8 mouse cellular contexts compared by ENCODE assay signal in the genomic region with DNA sequence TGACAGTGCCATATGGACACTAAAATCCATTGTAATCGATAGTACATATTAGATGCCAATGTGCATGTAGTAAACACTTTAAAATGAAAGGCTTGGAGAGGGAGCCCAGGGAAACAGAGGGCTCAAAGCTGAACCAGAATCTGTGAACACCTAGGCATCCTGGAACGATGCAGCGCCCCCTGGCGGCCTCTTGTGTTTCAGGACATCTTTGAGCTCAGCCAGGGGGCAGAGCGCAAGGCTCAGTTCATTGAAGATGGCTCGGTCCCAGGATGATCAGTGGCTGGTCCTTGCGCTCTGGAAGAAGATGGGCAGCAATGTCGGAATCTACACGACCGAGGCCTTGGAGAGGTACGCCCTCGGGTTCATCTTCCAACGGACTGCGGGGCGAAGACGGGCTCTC. TPM values are rescaled to one million over a fixed set of nuclear protein-coding genes. Genes with fewer than 3 reads are reported as not detected.
DNase-seq lines count a peak whose midpoint lies in the region; ATAC-seq and TF ChIP-seq lines count a peak whose summit lies in the region.
"Not testable (repeated sequence)": the region's sequence is repeated elsewhere in the genome, so short reads cannot be mapped to it uniquely, and the experiment has no call there.

A gene (plus strand): TSS at position 205 of the 400 bp plus-strand sequence.

- TF ChIP-seq POLR2A in limb, embryonic 14.5 days (IDR thresholded peaks at IDR 0.05; ENCODE audit: borderline replicate concordance, extremely low read depth, insufficient read depth, insufficient read length): not testable (repeated sequence)

- not testable (repeated sequence) for H3K4me3 ChIP-seq in heart, embryonic 15.5 days; kidney, postnatal 0 days (replicated peaks; ENCODE audit: low read depth, low read length)
- peak within 1 kb of the TSS; percentile 20; the same call in 1 of the 2 replicates for H3K4me3 ChIP-seq in limb, embryonic 14.5 days (replicated peaks; ENCODE audit: low read length)
- peak within 1 kb of the TSS; percentile 21; the same call in 1 of the 2 replicates for H3K4me3 ChIP-seq in midbrain, embryonic 14.5 days (replicated peaks; ENCODE audit: low read depth, low read length)

- 7% methylated on average over 16 of the region's 16 CpGs for WGBS in heart, embryonic 15.5 days
- 10% methylated on average over 16 of the region's 16 CpGs for WGBS in kidney, postnatal 0 days
- 6% methylated on average over 16 of the region's 16 CpGs for WGBS in limb, embryonic 14.5 days
- WGBS in midbrain, embryonic 14.5 days: 6% methylated on average over 16 of the region's 16 CpGs

- peak; percentile 64 to 68 for DNase-seq in B cell, adult 2 months
- DNase-seq in brain, adult 2 months (ENCODE audit: low read depth, low spot score): peak; percentile 53
- peak; percentile 43 for DNase-seq in kidney, postnatal 0 days (ENCODE audit: low spot score)
- peak; percentile 33 for DNase-seq in limb, embryonic 14.5 days (ENCODE audit: low spot score)
- DNase-seq in midbrain, embryonic 14.5 days: peak; percentile 75
- peak; percentile 75 for DNase-seq in right cerebral cortex, postnatal 4 days

- not testable (repeated sequence) for H3K9ac ChIP-seq in heart, embryonic 15.5 days; kidney, postnatal 0 days (ENCODE audit: low read depth, low read length); limb, embryonic 14.5 days (ENCODE audit: low read depth, low read length, severe bottlenecking); midbrain, embryonic 14.5 days (replicated peaks; ENCODE audit: low read length)

- H3K4me1 ChIP-seq in heart, embryonic 15.5 days (replicated peaks); kidney, postnatal 0 days (replicated peaks; ENCODE audit: insufficient read depth, low read length); limb, embryonic 14.5 days (ENCODE audit: control insufficient read depth, insufficient read depth, low read length); midbrain, embryonic 14.5 days (ENCODE audit: control insufficient read depth, insufficient read depth, low read length): not testable (repeated sequence)

- H3K27me3 ChIP-seq in heart, embryonic 15.5 days: peaks cover 21% of the 10 kb centered on the region
- H3K27me3 ChIP-seq in kidney, postnatal 0 days (ENCODE audit: insufficient read depth, low read length); limb, embryonic 14.5 days (ENCODE audit: control insufficient read depth, insufficient read depth, low read length); midbrain, embryonic 14.5 days (ENCODE audit: control insufficient read depth, insufficient read depth, low read length): not testable (repeated sequence)

- peak within 1 kb of the TSS; percentile 44 for H3K4me2 ChIP-seq in heart, embryonic 15.5 days
- H3K4me2 ChIP-seq in kidney, postnatal 0 days (ENCODE audit: low read length): 0 out of 2 replicates have a peak within 1 kb of the TSS, but pooled peaks have one; percentile 36
- H3K4me2 ChIP-seq in limb, embryonic 14.5 days (replicated peaks; ENCODE audit: low read depth, low read length, severe bottlenecking): peak within 1 kb of the TSS; percentile 40
- H3K4me2 ChIP-seq in midbrain, embryonic 14.5 days (ENCODE audit: low read length): peak within 1 kb of the TSS; percentile 47

- not testable (repeated sequence) for H3K27ac ChIP-seq in heart, embryonic 15.5 days; kidney, postnatal 0 days; limb, embryonic 14.5 days (replicated peaks; ENCODE audit: low read depth, low read length); midbrain, embryonic 14.5 days (replicated peaks; ENCODE audit: low read depth, low read length)

- peak; percentile 26 for ATAC-seq in erythroid progenitor cell, adult 5-6 weeks (replicated peaks; ENCODE audit: low FRiP score, poor library complexity, severe bottlenecking)
- not testable (repeated sequence) for ATAC-seq in heart, embryonic 15.5 days (replicated peaks; ENCODE audit: insufficient number of reproducible peaks, insufficient read depth, low FRiP score, low read depth)
- ATAC-seq in kidney, postnatal 0 days (replicated peaks; ENCODE audit: low FRiP score, low read depth): peak; percentile 59
- peak; percentile 67; the same call in 1 of the 2 replicates for ATAC-seq in limb, embryonic 14.5 days (ENCODE audit: low FRiP score, low read depth)
- ATAC-seq in midbrain, embryonic 14.5 days (ENCODE audit: low FRiP score, low TSS enrichment): peak; percentile 48; the same call in 1 of the 2 replicates

- TF ChIP-seq CTCF in kidney, postnatal 0 days (IDR thresholded peaks at IDR 0.05; ENCODE audit: low read depth): peak; percentile 86

- H3K36me3 ChIP-seq in heart, embryonic 15.5 days; kidney, postnatal 0 days (ENCODE audit: insufficient read depth, low read length); limb, embryonic 14.5 days (ENCODE audit: control insufficient read depth, insufficient read depth, low read length); midbrain, embryonic 14.5 days (ENCODE audit: control insufficient read depth, insufficient read depth, low read length): not testable (repeated sequence)

- not testable (repeated sequence) for H3K9me3 ChIP-seq in heart, embryonic 15.5 days (replicated peaks); kidney, postnatal 0 days (replicated peaks; ENCODE audit: low read length); limb, embryonic 14.5 days (ENCODE audit: control insufficient read depth, low read length); midbrain, embryonic 14.5 days (ENCODE audit: control insufficient read depth, low read length)

RNA-seq across cellular contexts. Expression of the gene that starts here (rescaled TPM):
- total RNA-seq in erythroid progenitor cell, adult 5-6 weeks (2015; ENCODE audit: low replicate concordance): 4.2 TPM in 1 of 2 replicates, not detected in the other
- 9.9 TPM in 1 of 2 replicates, not detected in the other for total RNA-seq in erythroid progenitor cell, adult 5-6 weeks (2017; ENCODE audit: low replicate concordance)
- 3.2 TPM in 2 replicates for polyA plus RNA-seq in heart, embryonic 15.5 days (2015; fragmentation: Nextera tagmentation; extraction: Ambion mirVana)
- 0.37 TPM in 1 of 2 replicates, not detected in the other for polyA plus RNA-seq in kidney, postnatal 0 days (2015; fragmentation: Nextera tagmentation; extraction: Ambion mirVana)
- 0.83 and 1.3 TPM in 2 replicates for polyA plus RNA-seq in limb, embryonic 14.5 days (2012; rRNA removed)
- 0.97 and 1.3 TPM in 2 replicates for polyA plus RNA-seq in limb, embryonic 14.5 days (2014; fragmentation: Nextera tagmentation; extraction: Ambion mirVana)
- polyA plus RNA-seq in midbrain, embryonic 14.5 days (2014; fragmentation: Nextera tagmentation; extraction: Ambion mirVana): 0.90 and 1.4 TPM in 2 replicates

Comparison
In these comparisons a context has a peak if more than half of its experiments do, and no peak if none do; other contexts are left out.
1. Peak in DNase-seq, ATAC-seq and H3K4me2 ChIP-seq in kidney, postnatal 0 days; RNA of the gene not detected or under 1 TPM.